Mouse (Mus musculus): ENCODE data around the gene Olfr974. TPM values are rescaled to one million over a fixed set of nuclear protein-coding genes. Genes with fewer than 3 reads are reported as not detected.
"Not testable (repeated sequence)": the region's sequence is repeated elsewhere in the genome, so short reads cannot be mapped to it uniquely, and the experiment has no call there.

The Olfr974 gene
- polyA plus RNA-seq, 1 experiment = not detected

DNA sequence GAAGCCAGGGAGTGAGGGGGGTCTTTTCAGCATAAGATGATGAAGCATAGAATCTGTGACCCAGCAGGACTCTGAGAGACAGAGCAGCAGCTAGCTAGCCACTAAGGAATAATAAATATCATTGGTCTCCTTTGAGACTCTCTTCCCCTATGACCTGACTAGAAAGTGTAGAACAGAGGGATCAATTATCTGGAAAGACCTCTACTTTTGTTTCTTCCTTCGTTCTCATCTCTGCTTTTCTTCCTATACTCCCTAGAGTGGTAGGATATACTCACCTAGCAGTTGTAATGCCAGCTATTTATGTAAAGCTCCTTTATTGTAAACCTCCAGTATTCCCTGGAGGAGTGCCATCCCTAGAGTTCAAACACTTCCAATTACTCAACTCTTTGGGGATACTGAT, 14.6 kb downstream of the Olfr974 start, which contains the start of gene Olfr975:
Gene Olfr975 (minus strand): TSS at position 101 of the 400 bp plus-strand sequence.
- Histone ChIP-seq H3K27me3 (ENCODE audit: control insufficient read depth, insufficient read depth, insufficient read length) (no peaks in the 10 kb centered on the region), H3K79me2 (ENCODE audit: control insufficient read depth, insufficient read depth) (no peaks in the 10 kb centered on the region), H3K4me2 (ENCODE audit: low read depth) (no peak within 1 kb of the TSS), H3K4me3 (no peak within 1 kb of the TSS), H3ac (ENCODE audit: control insufficient read depth, insufficient read length) (no peak within 1 kb of the TSS), H3K36me3 (ENCODE audit: control insufficient read depth, insufficient read depth) (no peaks in the 10 kb centered on the region)
- TF ChIP-seq MYOG (IDR thresholded peaks at IDR 0.05; ENCODE audit: control insufficient read depth in 1 of 3, insufficient read depth in 1 of 3, insufficient read length in 2 of 3, low read depth in 2 of 3) (no peak), MAX (IDR thresholded peaks at IDR 0.05; ENCODE audit: low read depth) (no peak), REST (IDR thresholded peaks at IDR 0.05; ENCODE audit: insufficient read depth, insufficient read length) (no peak), MYOD1 (IDR thresholded peaks at IDR 0.05; ENCODE audit: control insufficient read depth in 1 of 3, insufficient read length in 2 of 3, low read depth in 2 of 3) (no peak), TCF12 (IDR thresholded peaks at IDR 0.05; ENCODE audit: insufficient read depth, poor library complexity, severe bottlenecking) (no peak), TCF3 (IDR thresholded peaks at IDR 0.05; ENCODE audit: insufficient read length, low read depth) (no peak), E2F4 (IDR thresholded peaks at IDR 0.05; ENCODE audit: insufficient read depth) (no peak), POLR2AphosphoS2 (IDR thresholded peaks at IDR 0.05; ENCODE audit: insufficient read length, low read depth) (no peak), CEBPB (IDR thresholded peaks at IDR 0.05; ENCODE audit: insufficient read depth, poor library complexity, severe bottlenecking) (no peak), SRF (IDR thresholded peaks at IDR 0.05; ENCODE audit: control insufficient read depth, insufficient read length, low read depth) (no peak), USF1 (IDR thresholded peaks at IDR 0.05; ENCODE audit: low read depth) (no peak), POLR2A (IDR thresholded peaks at IDR 0.05; ENCODE audit: insufficient read length, low read depth) (no peak)

DNA sequence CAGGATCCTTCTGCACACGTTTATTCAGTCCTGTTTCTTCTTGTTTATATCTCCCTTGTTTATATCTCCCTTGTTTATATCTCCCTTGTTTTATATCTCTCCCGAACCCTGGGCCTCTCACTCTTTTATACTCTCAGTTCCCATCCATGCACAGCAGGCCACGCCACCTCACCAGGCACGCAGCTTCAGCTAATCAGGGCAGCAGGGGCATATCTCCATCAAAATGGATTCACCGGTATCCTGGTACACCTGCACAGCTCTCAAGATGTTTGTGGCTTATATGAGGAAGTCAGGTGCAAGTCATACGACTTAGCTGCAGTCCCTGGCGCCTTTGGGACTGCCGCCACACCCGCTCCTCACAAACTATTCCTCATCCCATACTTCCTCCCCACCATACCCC, 23.7 kb downstream of the Olfr974 start, which contains the start of gene Olfr976:
Gene Olfr976 (minus strand): TSS at position 101 of the 400 bp plus-strand sequence.
- not testable (repeated sequence) for H3K27me3 ChIP-seq (ENCODE audit: control insufficient read depth, insufficient read depth, insufficient read length); H3K79me2 ChIP-seq (ENCODE audit: control insufficient read depth, insufficient read depth); H3K36me3 ChIP-seq (ENCODE audit: control insufficient read depth, insufficient read depth); H3ac ChIP-seq (ENCODE audit: control insufficient read depth, insufficient read length); H3K4me3 ChIP-seq; H3K4me2 ChIP-seq (ENCODE audit: low read depth)

DNA sequence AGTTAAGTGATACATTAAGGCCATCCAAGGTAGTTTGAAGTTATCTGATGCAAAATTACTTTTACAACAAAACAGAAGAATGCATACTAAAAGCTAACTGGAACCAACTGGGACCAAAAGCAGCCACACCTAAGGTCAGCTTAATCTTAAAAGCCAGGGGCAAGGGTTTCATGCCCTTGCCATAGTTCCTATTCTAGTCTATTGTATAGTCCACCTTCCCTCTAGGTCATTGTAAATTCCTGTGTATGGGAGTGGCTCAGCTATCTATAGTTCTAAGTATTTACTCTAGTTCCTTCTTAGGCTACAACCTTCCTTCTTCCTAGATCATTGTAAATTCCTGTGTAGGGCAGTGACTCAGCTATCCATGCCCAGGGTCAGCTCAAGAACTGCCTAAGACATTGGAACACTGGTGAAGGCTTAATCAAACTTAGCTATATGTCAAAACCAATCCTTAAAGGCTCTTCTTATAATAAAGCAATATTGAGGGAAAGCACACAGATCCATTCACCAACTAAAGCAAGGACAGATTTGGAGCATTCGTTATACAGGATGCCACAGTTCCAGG, 39.4 kb downstream of the Olfr974 start:
- H3K27me3 ChIP-seq (ENCODE audit: control insufficient read depth, insufficient read depth, insufficient read length); H3K79me2 ChIP-seq (ENCODE audit: control insufficient read depth, insufficient read depth); H3K36me3 ChIP-seq (ENCODE audit: control insufficient read depth, insufficient read depth); H3K4me3 ChIP-seq; H3ac ChIP-seq (ENCODE audit: control insufficient read depth, insufficient read length); H3K4me2 ChIP-seq (ENCODE audit: low read depth): not testable (repeated sequence)

DNA sequence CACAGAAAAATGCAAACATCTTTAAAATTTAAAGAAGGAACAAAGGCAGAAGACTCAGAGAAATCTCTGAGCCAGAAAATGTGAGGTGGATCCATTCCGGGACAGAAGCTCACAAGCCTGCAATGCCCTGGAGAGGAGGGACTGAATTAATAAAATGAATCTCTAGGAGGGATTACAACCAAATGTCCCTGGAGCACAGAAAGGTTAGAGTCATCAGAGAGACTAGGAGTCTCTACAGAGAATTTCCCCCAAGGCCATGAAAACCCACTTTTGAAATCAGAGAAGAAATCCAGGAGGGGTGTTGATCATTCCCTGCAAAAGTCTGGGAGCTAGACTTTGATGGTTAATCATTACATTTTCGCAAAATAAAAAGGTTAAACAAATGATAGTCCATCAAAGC, 54.5 kb downstream of the Olfr974 start, which contains the start of gene Olfr978:
Gene Olfr978 (plus strand): TSS at position 301 of the 400 bp plus-strand sequence.
- Histone ChIP-seq H3K79me2 (ENCODE audit: control insufficient read depth, insufficient read depth) (no peaks in the 10 kb centered on the region), H3K36me3 (ENCODE audit: control insufficient read depth, insufficient read depth) (no peaks in the 10 kb centered on the region), H3ac (ENCODE audit: control insufficient read depth, insufficient read length) (no peak within 1 kb of the TSS), H3K27me3 (ENCODE audit: control insufficient read depth, insufficient read depth, insufficient read length) (no peaks in the 10 kb centered on the region), H3K4me3 (no peak within 1 kb of the TSS), H3K4me2 (ENCODE audit: low read depth) (no peak within 1 kb of the TSS)
- no peak for TF ChIP-seq E2F4 (IDR thresholded peaks at IDR 0.05; ENCODE audit: insufficient read depth)
- TF ChIP-seq TCF3 (IDR thresholded peaks at IDR 0.05; ENCODE audit: insufficient read length, low read depth) = no peak
- TF ChIP-seq MYOG (IDR thresholded peaks at IDR 0.05; ENCODE audit: control insufficient read depth in 1 of 3, insufficient read depth in 1 of 3, insufficient read length in 2 of 3, low read depth in 2 of 3) = no peak
- TF ChIP-seq SRF (IDR thresholded peaks at IDR 0.05; ENCODE audit: control insufficient read depth, insufficient read length, low read depth) = no peak
- no peak for TF ChIP-seq TCF12 (IDR thresholded peaks at IDR 0.05; ENCODE audit: insufficient read depth, poor library complexity, severe bottlenecking)
- TF ChIP-seq CEBPB (IDR thresholded peaks at IDR 0.05; ENCODE audit: insufficient read depth, poor library complexity, severe bottlenecking) = no peak
- TF ChIP-seq MYOD1 (IDR thresholded peaks at IDR 0.05; ENCODE audit: control insufficient read depth in 1 of 3, insufficient read length in 2 of 3, low read depth in 2 of 3) = no peak
- no peak for TF ChIP-seq REST (IDR thresholded peaks at IDR 0.05; ENCODE audit: insufficient read depth, insufficient read length)
- no peak for TF ChIP-seq POLR2AphosphoS2 (IDR thresholded peaks at IDR 0.05; ENCODE audit: insufficient read length, low read depth)

Other genes starting within 250 kb of the Olfr974 start
- 0.02 TPM for gene Olfr149, start 230.4 kb upstream of the Olfr974 start, polyA plus RNA-seq (2012; fragmentation: generic; extraction: Trizol)
- gene Olfr965, start 226.1 kb upstream of the Olfr974 start, polyA plus RNA-seq (2012; fragmentation: generic; extraction: Trizol) = not detected
- gene Olfr150, start 206.5 kb upstream of the Olfr974 start, polyA plus RNA-seq (2012; fragmentation: generic; extraction: Trizol) = not detected
- gene Olfr967, start 191.3 kb upstream of the Olfr974 start, polyA plus RNA-seq (2012; fragmentation: generic; extraction: Trizol) = not detected
- not detected for gene Olfr968, start 154.2 kb upstream of the Olfr974 start, polyA plus RNA-seq (2012; fragmentation: generic; extraction: Trizol)
- not detected for gene Olfr969, start 146.6 kb upstream of the Olfr974 start, polyA plus RNA-seq (2012; fragmentation: generic; extraction: Trizol)
- gene Olfr970, start 128.6 kb upstream of the Olfr974 start, polyA plus RNA-seq (2012; fragmentation: generic; extraction: Trizol) = not detected
- not detected for gene Olfr971, start 100.6 kb upstream of the Olfr974 start, polyA plus RNA-seq (2012; fragmentation: generic; extraction: Trizol)
- not detected for gene Olfr972, start 71.1 kb upstream of the Olfr974 start, polyA plus RNA-seq (2012; fragmentation: generic; extraction: Trizol)
- gene Olfr229, start 30.2 kb upstream of the Olfr974 start, polyA plus RNA-seq (2012; fragmentation: generic; extraction: Trizol) = not detected
- gene Olfr975, start 14.5 kb downstream of the Olfr974 start, polyA plus RNA-seq (2012; fragmentation: generic; extraction: Trizol) = not detected
- not detected for gene Olfr976, start 23.6 kb downstream of the Olfr974 start, polyA plus RNA-seq (2012; fragmentation: generic; extraction: Trizol)
- gene Olfr978, start 54.6 kb downstream of the Olfr974 start, polyA plus RNA-seq (2012; fragmentation: generic; extraction: Trizol) = not detected
- not detected for gene Olfr979, start 66.0 kb downstream of the Olfr974 start, polyA plus RNA-seq (2012; fragmentation: generic; extraction: Trizol)
- gene Olfr980, start 72.1 kb downstream of the Olfr974 start, polyA plus RNA-seq (2012; fragmentation: generic; extraction: Trizol) = not detected
- not detected for gene Olfr981, start 84.0 kb downstream of the Olfr974 start, polyA plus RNA-seq (2012; fragmentation: generic; extraction: Trizol)
- not detected for gene Olfr982, start 136.3 kb downstream of the Olfr974 start, polyA plus RNA-seq (2012; fragmentation: generic; extraction: Trizol)
- not detected for gene Olfr983, start 156.1 kb downstream of the Olfr974 start, polyA plus RNA-seq (2012; fragmentation: generic; extraction: Trizol)
- gene Olfr984, start 176.7 kb downstream of the Olfr974 start, polyA plus RNA-seq (2012; fragmentation: generic; extraction: Trizol) = not detected
- not detected for gene Olfr985, start 192.7 kb downstream of the Olfr974 start, polyA plus RNA-seq (2012; fragmentation: generic; extraction: Trizol)
- gene Tmem225, start 210.6 kb downstream of the Olfr974 start, polyA plus RNA-seq (2012; fragmentation: generic; extraction: Trizol) = not detected
- gene Olfr986, start 243.4 kb downstream of the Olfr974 start, polyA plus RNA-seq (2012; fragmentation: generic; extraction: Trizol) = not detected